Mouse (Mus musculus): ENCODE results near the gene Gm49378. TPM values are rescaled to one million over a fixed set of nuclear protein-coding genes. Genes with fewer than 3 reads are reported as not detected.
A peak's percentile ranks its signal among the peaks of the same experiment; 100 is the strongest.

Gm49378 gene
- polyA plus RNA-seq, 1 experiment from 2014 or later, result 1.9 TPM

- WGBS, result 84% methylated on average over 7 of the region's 7 CpGs
These were observed 34.4 kb downstream of the Gm49378 start, which contains the start of gene Irf9 for GRCm38 (mm10) chr14:55603271-55603632. Gene Irf9, plus strand, starts transcription at chr14:55603571.

GRCm38 (mm10) chr14:55598521-55599390 is 38.9 kb downstream of the Gm49378 start:
- ATAC-seq (replicated peaks; ENCODE audit: low FRiP score, low TSS enrichment, low read depth), result no peak
- Histone ChIP-seq H3K9ac (ENCODE audit: low read length) (no peak overlapping the region), H3K4me3 (ENCODE audit: low read depth, low read length) (no peak overlapping the region), H3K4me2 (ENCODE audit: low read length) (no peak overlapping the region), H3K4me1 (replicated peaks; ENCODE audit: control insufficient read depth, insufficient read depth, low read length) (no peaks in the 10 kb centered on the region), H3K9me3 (ENCODE audit: control insufficient read depth, low read length) (no peaks in the 10 kb centered on the region), H3K27ac (ENCODE audit: low read depth) (no peak overlapping the region), H3K27me3 (replicated peaks; ENCODE audit: control insufficient read depth, insufficient read depth, low read length) (no peaks in the 10 kb centered on the region), H3K36me3 (ENCODE audit: control insufficient read depth, insufficient read depth, low read length) (peaks cover 89% of the 10 kb centered on the region)
- DNase-seq (ENCODE audit: low spot score), result no peak
- WGBS, result 92% methylated on average over 21 of the region's 21 CpGs

More at GRCm38 (mm10) chr14:55603271-55603632, 34.4 kb downstream of the Gm49378 start, which contains the start of gene Irf9:
- Histone ChIP-seq H3K36me3 (ENCODE audit: control insufficient read depth, insufficient read depth, low read length) (peaks cover 76% of the 10 kb centered on the region), H3K4me1 (replicated peaks; ENCODE audit: control insufficient read depth, insufficient read depth, low read length) (no peaks in the 10 kb centered on the region; the same call in 1 of the 2 replicates), H3K4me2 (ENCODE audit: low read length) (peak within 1 kb of the TSS; percentile 41), H3K27me3 (replicated peaks; ENCODE audit: control insufficient read depth, insufficient read depth, low read length) (no peaks in the 10 kb centered on the region), H3K27ac (ENCODE audit: low read depth) (peak within 1 kb of the TSS; percentile 25), H3K9me3 (ENCODE audit: control insufficient read depth, low read length) (no peaks in the 10 kb centered on the region), H3K9ac (ENCODE audit: low read length) (peak within 1 kb of the TSS; percentile 4), H3K4me3 (ENCODE audit: low read depth, low read length) (peak within 1 kb of the TSS; percentile 15)
- ATAC-seq (replicated peaks; ENCODE audit: low FRiP score, low TSS enrichment, low read depth), result no peak
- DNase-seq (ENCODE audit: low spot score), result no peak

- Histone ChIP-seq H3K4me2 (ENCODE audit: low read length) (no peak overlapping the region), H3K9me3 (ENCODE audit: control insufficient read depth, low read length) (no peaks in the 10 kb centered on the region), H3K4me1 (replicated peaks; ENCODE audit: control insufficient read depth, insufficient read depth, low read length) (peaks cover 13% of the 10 kb centered on the region; the same call in 1 of the 2 replicates), H3K9ac (ENCODE audit: low read length) (no peak overlapping the region), H3K27ac (ENCODE audit: low read depth) (no peak overlapping the region), H3K27me3 (replicated peaks; ENCODE audit: control insufficient read depth, insufficient read depth, low read length) (no peaks in the 10 kb centered on the region), H3K4me3 (ENCODE audit: low read depth, low read length) (no peak overlapping the region), H3K36me3 (ENCODE audit: control insufficient read depth, insufficient read depth, low read length) (peaks cover 65% of the 10 kb centered on the region)
- WGBS, result 83% methylated on average over 13 of the region's 13 CpGs
- no peak for ATAC-seq (replicated peaks; ENCODE audit: low FRiP score, low TSS enrichment, low read depth)
- no peak for DNase-seq (ENCODE audit: low spot score)
These were observed 41.5 kb downstream of the Gm49378 start for GRCm38 (mm10) chr14:55596036-55596690.

GRCm38 (mm10) chr14:55592226-55592625 is 45.5 kb downstream of the Gm49378 start:
- no peaks in the 10 kb centered on the region for H3K9me3 ChIP-seq (ENCODE audit: control insufficient read depth, low read length)
- no peaks in the 10 kb centered on the region for H3K27me3 ChIP-seq (replicated peaks; ENCODE audit: control insufficient read depth, insufficient read depth, low read length)
- peak overlapping the region; percentile 97 for H3K4me2 ChIP-seq (ENCODE audit: low read length)
- H3K4me3 ChIP-seq (ENCODE audit: low read depth, low read length), result peak overlapping the region; percentile 63
- H3K27ac ChIP-seq (ENCODE audit: low read depth), result peak overlapping the region; percentile 96; the same call in 1 of the 2 replicates
- H3K4me1 ChIP-seq (replicated peaks; ENCODE audit: control insufficient read depth, insufficient read depth, low read length), result peaks cover 13% of the 10 kb centered on the region; the same call in 1 of the 2 replicates
- peaks cover 48% of the 10 kb centered on the region for H3K36me3 ChIP-seq (ENCODE audit: control insufficient read depth, insufficient read depth, low read length)
- no peak for DNase-seq (ENCODE audit: low spot score)
- no peak for ATAC-seq (replicated peaks; ENCODE audit: low FRiP score, low TSS enrichment, low read depth)
- 6% methylated on average over 16 of the region's 16 CpGs for WGBS
- peak overlapping the region; percentile 77 for H3K9ac ChIP-seq (ENCODE audit: low read length)

- H3K4me1 ChIP-seq (replicated peaks; ENCODE audit: control insufficient read depth, insufficient read depth, low read length), result peaks cover 13% of the 10 kb centered on the region; the same call in 1 of the 2 replicates
- H3K27ac ChIP-seq (ENCODE audit: low read depth), result peak within 1 kb of the TSS; percentile 96
- H3K36me3 ChIP-seq (ENCODE audit: control insufficient read depth, insufficient read depth, low read length), result peaks cover 43% of the 10 kb centered on the region
- H3K9ac ChIP-seq (ENCODE audit: low read length), result peak within 1 kb of the TSS; percentile 77
- ATAC-seq (replicated peaks; ENCODE audit: low FRiP score, low TSS enrichment, low read depth) (peak; percentile 88), DNase-seq (ENCODE audit: low spot score) (peak; percentile 93)
- 0% methylated on average over 33 of the region's 33 CpGs for WGBS
- H3K4me3 ChIP-seq (ENCODE audit: low read depth, low read length), result peak within 1 kb of the TSS; percentile 63
- H3K27me3 ChIP-seq (replicated peaks; ENCODE audit: control insufficient read depth, insufficient read depth, low read length), result no peaks in the 10 kb centered on the region
- H3K4me2 ChIP-seq (ENCODE audit: low read length), result peak within 1 kb of the TSS; percentile 97
- no peaks in the 10 kb centered on the region for H3K9me3 ChIP-seq (ENCODE audit: control insufficient read depth, low read length)
These were observed 46.3 kb downstream of the Gm49378 start, which contains the start of gene Rnf31 for GRCm38 (mm10) chr14:55591331-55591891. Gene Rnf31, plus strand, starts transcription at chr14:55591708.

GRCm38 (mm10) chr14:55590748-55591330 is 46.9 kb downstream of the Gm49378 start, which contains the start of gene Psme2:
Gene Psme2, minus strand, starts transcription at chr14:55591113.
- Histone ChIP-seq H3K36me3 (ENCODE audit: control insufficient read depth, insufficient read depth, low read length) (peaks cover 37% of the 10 kb centered on the region), H3K9me3 (ENCODE audit: control insufficient read depth, low read length) (no peaks in the 10 kb centered on the region), H3K9ac (ENCODE audit: low read length) (peak within 1 kb of the TSS; percentile 77), H3K27me3 (replicated peaks; ENCODE audit: control insufficient read depth, insufficient read depth, low read length) (no peaks in the 10 kb centered on the region), H3K27ac (ENCODE audit: low read depth) (peak within 1 kb of the TSS; percentile 96), H3K4me3 (ENCODE audit: low read depth, low read length) (peak within 1 kb of the TSS; percentile 63), H3K4me2 (ENCODE audit: low read length) (peak within 1 kb of the TSS; percentile 97), H3K4me1 (replicated peaks; ENCODE audit: control insufficient read depth, insufficient read depth, low read length) (peaks cover 13% of the 10 kb centered on the region; the same call in 1 of the 2 replicates)
- peak; percentile 93 for DNase-seq (ENCODE audit: low spot score)
- peak; percentile 96 for ATAC-seq (replicated peaks; ENCODE audit: low FRiP score, low TSS enrichment, low read depth)
- WGBS, result under 1% methylated on average over 22 of the region's 22 CpGs

- peak overlapping the region; percentile 51 for H3K9ac ChIP-seq (ENCODE audit: low read length)
- H3K4me1 ChIP-seq (replicated peaks; ENCODE audit: control insufficient read depth, insufficient read depth, low read length), result peaks cover 17% of the 10 kb centered on the region; the same call in 1 of the 2 replicates
- H3K9me3 ChIP-seq (ENCODE audit: control insufficient read depth, low read length), result no peaks in the 10 kb centered on the region
- H3K27me3 ChIP-seq (replicated peaks; ENCODE audit: control insufficient read depth, insufficient read depth, low read length), result no peaks in the 10 kb centered on the region
- H3K4me2 ChIP-seq (ENCODE audit: low read length), result peak overlapping the region; percentile 97
- DNase-seq (ENCODE audit: low spot score), result no peak
- peak overlapping the region; percentile 60; the same call in 1 of the 2 replicates for H3K27ac ChIP-seq (ENCODE audit: low read depth)
- no peak for ATAC-seq (replicated peaks; ENCODE audit: low FRiP score, low TSS enrichment, low read depth)
- WGBS, result 81% methylated on average over 11 of the region's 11 CpGs
- peak overlapping the region; percentile 63 for H3K4me3 ChIP-seq (ENCODE audit: low read depth, low read length)
- peaks cover 28% of the 10 kb centered on the region for H3K36me3 ChIP-seq (ENCODE audit: control insufficient read depth, insufficient read depth, low read length)
These were observed 47.8 kb downstream of the Gm49378 start for GRCm38 (mm10) chr14:55589771-55590448.

Measured in intestine, embryonic 14.5 days (tissue).